Mouse (Mus musculus) forebrain, embryonic 11.5 days (tissue): ENCODE results near the gene Nhej1. TPM values are rescaled to one million over a fixed set of nuclear protein-coding genes. Genes with fewer than 3 reads are reported as not detected.

Source experiments
- ATAC-seq: fragments of 200-750 bp; cut with Nextera tagmentation; replicated peaks from 2 replicates; pipeline ENCODE4 v1.8.0; 2017; ENCODE audit warnings: moderate TSS enrichment; ENCODE audit not compliant: low FRiP score
- DNase-seq: peaks from one replicate; pipeline ENCODE4 v3.0.0-alpha.2; 2017; ENCODE audit warnings: low spot score
- H3K27ac ChIP-seq: fragments of 300-500 bp; sonication (generic); 2 replicates; pipeline ENCODE4 v1.5.1; 2014; ENCODE audit warnings: low read depth, low read length
- H3K27me3 ChIP-seq: fragments of 300-500 bp; sonication (generic); 2 replicates; pipeline ENCODE4 v1.6.1; 2014; ENCODE audit warnings: mild to moderate bottlenecking, low read length, mixed read lengths; ENCODE audit not compliant: control insufficient read depth, insufficient read depth
- H3K36me3 ChIP-seq: fragments of 300-500 bp; sonication (generic); 2 replicates; pipeline ENCODE4 v1.6.1; 2014; ENCODE audit warnings: mild to moderate bottlenecking, low read length, moderate library complexity, mixed read lengths; ENCODE audit not compliant: control insufficient read depth, insufficient read depth
- H3K4me1 ChIP-seq: fragments of 300-500 bp; sonication (generic); replicated peaks from 2 replicates; pipeline ENCODE4 v1.6.1; 2014; ENCODE audit warnings: low read length, mixed read lengths; ENCODE audit not compliant: control insufficient read depth, insufficient read depth
- H3K4me2 ChIP-seq: fragments of 300-500 bp; sonication (generic); 2 replicates; pipeline ENCODE4 v1.6.1; 2014; ENCODE audit warnings: low read depth, mild to moderate bottlenecking, low read length, moderate library complexity, mixed read lengths; ENCODE audit not compliant: severe bottlenecking
- H3K4me3 ChIP-seq: fragments of 300-500 bp; sonication (generic); 2 replicates; pipeline ENCODE4 v1.5.1; 2014; ENCODE audit warnings: low read depth, low read length
- H3K9ac ChIP-seq: fragments of 300-500 bp; sonication (generic); 2 replicates; pipeline ENCODE4 v1.6.1; 2014; ENCODE audit warnings: low read length
- H3K9me3 ChIP-seq: fragments of 300-500 bp; sonication (generic); 2 replicates; pipeline ENCODE4 v1.6.1; 2016; ENCODE audit warnings: low read length, mixed read lengths; ENCODE audit not compliant: control insufficient read depth
- WGBS: fragments of 180-500 bp; shearing (Covaris S2); extraction: QIAGEN DNeasy Blood & Tissue Kit; methylation state at CpG from one replicate; pipeline ENCODE4 v1.1.7; 2014; 5-methylcytosine and 5-hydroxymethylcytosine counted together
- polyA plus RNA-seq: library from polyadenylated mRNA; unstranded; fragments of >200 nt; fragmentation: Nextera tagmentation; extraction: Ambion mirVana; gene quantifications from 2 replicates; pipeline ENCODE4 v1.2.1, GENCODE M21; 2014

Nhej1 gene
- polyA plus RNA-seq, 1 experiment from 2014 or later: 9.1 TPM

GRCm38 (mm10) chr1:75048041-75048440 is 77.0 kb downstream of the Nhej1 start:
- DNase-seq (no peak), ATAC-seq (no peak)
- Histone ChIP-seq H3K9ac (no peak overlapping the region), H3K4me1 (no peaks in the 10 kb centered on the region), H3K4me3 (no peak overlapping the region), H3K36me3 (no peaks in the 10 kb centered on the region), H3K9me3 (no peaks in the 10 kb centered on the region), H3K27ac (no peak overlapping the region), H3K27me3 (no peaks in the 10 kb centered on the region), H3K4me2 (no peak overlapping the region)
- WGBS: 91% methylated on average over 4 of the region's 4 CpGs

GRCm38 (mm10) chr1:75040429-75040828 is 84.6 kb downstream of the Nhej1 start:
- H3K36me3 ChIP-seq: no peaks in the 10 kb centered on the region
- H3K4me3 ChIP-seq: no peak overlapping the region
- no peak overlapping the region for H3K4me2 ChIP-seq
- ATAC-seq (no peak), DNase-seq (no peak)
- 57% methylated on average over 7 of the region's 7 CpGs for WGBS
- H3K27me3 ChIP-seq: no peaks in the 10 kb centered on the region
- H3K9ac ChIP-seq: no peak overlapping the region
- H3K4me1 ChIP-seq: no peaks in the 10 kb centered on the region
- no peaks in the 10 kb centered on the region for H3K9me3 ChIP-seq
- H3K27ac ChIP-seq: no peak overlapping the region

- Histone ChIP-seq H3K4me3 (no peak overlapping the region), H3K27ac (no peak overlapping the region), H3K4me2 (no peak overlapping the region), H3K27me3 (no peaks in the 10 kb centered on the region), H3K4me1 (no peaks in the 10 kb centered on the region), H3K36me3 (no peaks in the 10 kb centered on the region), H3K9ac (no peak overlapping the region), H3K9me3 (no peaks in the 10 kb centered on the region)
- no peak for DNase-seq
- 91% methylated on average over 10 of the region's 10 CpGs for WGBS
- ATAC-seq: no peak
Observed at GRCm38 (mm10) chr1:75032041-75032440, 93.0 kb downstream of the Nhej1 start.

GRCm38 (mm10) chr1:75027061-75027779 is 97.8 kb downstream of the Nhej1 start:
- 55% methylated on average over 2 of the region's 2 CpGs for WGBS
- Histone ChIP-seq H3K36me3 (no peaks in the 10 kb centered on the region), H3K9me3 (no peaks in the 10 kb centered on the region), H3K9ac (no peak overlapping the region), H3K27me3 (no peaks in the 10 kb centered on the region), H3K4me1 (0 out of 2 replicates have a peak, but pooled peaks cover 1% of the 10 kb centered on the region), H3K27ac (no peak overlapping the region), H3K4me3 (no peak overlapping the region), H3K4me2 (no peak overlapping the region)
- DNase-seq (no peak), ATAC-seq (no peak)

- Histone ChIP-seq H3K27ac (no peak overlapping the region), H3K4me3 (no peak overlapping the region), H3K4me1 (0 out of 2 replicates have a peak, but pooled peaks cover 1% of the 10 kb centered on the region), H3K9ac (no peak overlapping the region), H3K27me3 (no peaks in the 10 kb centered on the region), H3K4me2 (no peak overlapping the region), H3K9me3 (no peaks in the 10 kb centered on the region), H3K36me3 (no peaks in the 10 kb centered on the region)
- ATAC-seq (no peak), DNase-seq (no peak)
- WGBS: 88% methylated on average over 7 of the region's 7 CpGs
Observed at GRCm38 (mm10) chr1:75024419-75025199, 100.4 kb downstream of the Nhej1 start.

GRCm38 (mm10) chr1:75022216-75022615 is 102.8 kb downstream of the Nhej1 start:
- H3K4me1 ChIP-seq: 0 out of 2 replicates have a peak, but pooled peaks cover 1% of the 10 kb centered on the region
- H3K27ac ChIP-seq: no peak overlapping the region
- no peak overlapping the region for H3K4me3 ChIP-seq
- no peak for DNase-seq
- no peak for ATAC-seq
- no peaks in the 10 kb centered on the region for H3K9me3 ChIP-seq
- no peaks in the 10 kb centered on the region for H3K36me3 ChIP-seq
- 64% methylated on average over 5 of the region's 5 CpGs for WGBS
- no peaks in the 10 kb centered on the region for H3K27me3 ChIP-seq
- no peak overlapping the region for H3K9ac ChIP-seq
- H3K4me2 ChIP-seq: no peak overlapping the region

GRCm38 (mm10) chr1:75016846-75017245 is 108.2 kb downstream of the Nhej1 start:
- Histone ChIP-seq H3K9me3 (no peaks in the 10 kb centered on the region), H3K4me3 (no peak overlapping the region), H3K27ac (no peak overlapping the region), H3K9ac (no peak overlapping the region), H3K4me2 (no peak overlapping the region), H3K36me3 (no peaks in the 10 kb centered on the region), H3K27me3 (no peaks in the 10 kb centered on the region), H3K4me1 (no peaks in the 10 kb centered on the region)
- DNase-seq (peak; percentile 90), ATAC-seq (no peak)
- WGBS: 4% methylated on average over 6 of the region's 6 CpGs

GRCm38 (mm10) chr1:75015551-75016265 is 109.3 kb downstream of the Nhej1 start:
- no peak for DNase-seq
- Histone ChIP-seq H3K9me3 (no peaks in the 10 kb centered on the region), H3K36me3 (no peaks in the 10 kb centered on the region), H3K27me3 (no peaks in the 10 kb centered on the region), H3K27ac (no peak overlapping the region), H3K4me1 (no peaks in the 10 kb centered on the region), H3K9ac (no peak overlapping the region), H3K4me2 (no peak overlapping the region), H3K4me3 (no peak overlapping the region)
- 34% methylated on average over 13 of the region's 13 CpGs for WGBS
- ATAC-seq: no peak
